Mouse (Mus musculus) MEL (cell line): ENCODE measurements around the gene Rab10. TPM values are rescaled to one million over a fixed set of nuclear protein-coding genes. Genes with fewer than 3 reads are reported as not detected.

Experiments
- DNase-seq: peaks from one replicate; pipeline ENCODE4 v3.0.0; 2011; ENCODE audit warnings: low read depth, low spot score
- H3K27ac ChIP-seq: 2 replicates; pipeline ENCODE4 v1.5.1; 2012; ENCODE audit warnings: low read depth, mild to moderate bottlenecking, control low read depth, low read length, moderate library complexity; ENCODE audit not compliant: control insufficient read depth
- H3K27me3 ChIP-seq, 2 experiments: fragments of 150-350 bp in 1 of 2; sonication (generic) in 1 of 2; 2 replicates each; pipeline ENCODE4 v1.6.1; 2012; ENCODE audit warnings: low read length in 2 of 2, mild to moderate bottlenecking in 2 of 2, improper control_type of control experiment in 1 of 2, moderate library complexity in 1 of 2; ENCODE audit not compliant: insufficient read depth in 2 of 2, control insufficient read depth in 1 of 2
- H3K36me3 ChIP-seq, 2 experiments: 2 replicates each; pipeline ENCODE4 v1.6.1; 2012 to 2014; ENCODE audit warnings: low read length in 2 of 2, improper control_type of control experiment in 1 of 2, inconsistent platforms in 1 of 2, mild to moderate bottlenecking in 1 of 2; ENCODE audit not compliant: insufficient read depth in 2 of 2, control insufficient read depth in 1 of 2
- H3K4me1 ChIP-seq, 2 experiments: fragments of 150-350 bp in 1 of 2; sonication (generic) in 1 of 2; 2 replicates each; pipeline ENCODE4 v1.6.1; 2012; ENCODE audit warnings: low read length in 2 of 2, improper control_type of control experiment in 1 of 2, mild to moderate bottlenecking in 1 of 2; ENCODE audit not compliant: insufficient read depth in 2 of 2, control insufficient read depth in 1 of 2
- H3K4me3 ChIP-seq, 2 experiments: fragments of 150-350 bp in 1 of 2; sonication (generic) in 1 of 2; 2 replicates each; pipeline ENCODE4 v1.5.1; 2012; ENCODE audit warnings: low read depth in 2 of 2, low read length in 2 of 2, mild to moderate bottlenecking in 2 of 2, moderate library complexity in 2 of 2, control low read depth in 1 of 2, improper control_type of control experiment in 1 of 2; ENCODE audit not compliant: control insufficient read depth in 1 of 2, insufficient read depth in 1 of 2
- H3K79me2 ChIP-seq: 2 replicates; pipeline ENCODE4 v1.6.1; 2012; ENCODE audit warnings: mild to moderate bottlenecking, low read length, moderate library complexity; ENCODE audit not compliant: control insufficient read depth, poor library complexity, insufficient read depth
- H3K9ac ChIP-seq: 2 replicates; pipeline ENCODE4 v1.6.1; 2012; ENCODE audit warnings: low read depth, mild to moderate bottlenecking, control low read depth, low read length, moderate library complexity; ENCODE audit not compliant: control insufficient read depth, poor library complexity, severe bottlenecking
- H3K9me3 ChIP-seq: fragments of 150-350 bp; sonication (generic); replicated peaks from 2 replicates; pipeline ENCODE4 v1.6.1; 2012; ENCODE audit warnings: mild to moderate bottlenecking, low read length, improper control_type of control experiment, moderate library complexity; ENCODE audit not compliant: insufficient read depth
- BHLHE40 ChIP-seq: IDR thresholded peaks from 2 replicates; pipeline ENCODE4 v1.6.1; 2012; ENCODE audit warnings: low read depth, mild to moderate bottlenecking, inconsistent platforms, low read length, improper control_type of control experiment, borderline replicate concordance
- CHD1 ChIP-seq: IDR thresholded peaks from 2 replicates; pipeline ENCODE4 v1.6.1; 2012; ENCODE audit warnings: low read depth, mild to moderate bottlenecking, inconsistent platforms, low read length, improper control_type of control experiment
- CHD2 ChIP-seq: IDR thresholded peaks from 2 replicates; pipeline ENCODE4 v1.6.1; 2011; ENCODE audit warnings: low read length, improper control_type of control experiment
- EP300 ChIP-seq, 2 experiments: IDR thresholded peaks; 2 replicates each; pipeline ENCODE4 v1.6.1; 2011; ENCODE audit warnings: improper control_type of control experiment in 2 of 2, low read length in 2 of 2, low read depth in 1 of 2, mild to moderate bottlenecking in 1 of 2
- GABPA ChIP-seq: IDR thresholded peaks from 2 replicates; pipeline ENCODE4 v1.6.1; 2012; ENCODE audit warnings: low read depth, mild to moderate bottlenecking, inconsistent platforms, low read length, improper control_type of control experiment, moderate library complexity
- HCFC1 ChIP-seq: IDR thresholded peaks from 2 replicates; pipeline ENCODE4 v1.6.1; 2012; ENCODE audit warnings: low read depth, mild to moderate bottlenecking, inconsistent platforms, low read length, improper control_type of control experiment, moderate library complexity
- JUND ChIP-seq: IDR thresholded peaks from 2 replicates; pipeline ENCODE4 v1.6.1; 2011; ENCODE audit warnings: low read depth, mild to moderate bottlenecking, improper control_type of control experiment, low read length
- KAT2A ChIP-seq: conservative IDR thresholded peaks from 2 replicates; pipeline ENCODE4 v1.6.1; 2012; ENCODE audit warnings: low read depth, low read length, improper control_type of control experiment, inconsistent platforms
- MEF2A ChIP-seq: IDR thresholded peaks from 2 replicates; pipeline ENCODE4 v1.6.1; 2014; ENCODE audit warnings: low read depth, mild to moderate bottlenecking, inconsistent platforms, low read length, improper control_type of control experiment; ENCODE audit not compliant: poor library complexity, insufficient replicate concordance, severe bottlenecking; ENCODE audit errors: extremely low read depth
- MXI1 ChIP-seq: IDR thresholded peaks from 2 replicates; pipeline ENCODE4 v1.6.1; 2011; ENCODE audit warnings: mild to moderate bottlenecking, low read depth, low read length, improper control_type of control experiment
- TAL1 ChIP-seq: IDR thresholded peaks from 2 replicates; pipeline ENCODE4 v1.6.1; 2012; ENCODE audit warnings: mild to moderate bottlenecking, inconsistent platforms, low read length, moderate library complexity, mixed read lengths
- USF2 ChIP-seq, 2 experiments: IDR thresholded peaks; 2 replicates each; pipeline ENCODE4 v1.6.1; 2011 to 2012; ENCODE audit warnings: improper control_type of control experiment in 2 of 2, low read length in 2 of 2, borderline replicate concordance in 1 of 2, inconsistent platforms in 1 of 2, low read depth in 1 of 2, mild to moderate bottlenecking in 1 of 2; ENCODE audit not compliant: insufficient read depth in 1 of 2
- polyA plus RNA-seq, 2 experiments: library from polyadenylated mRNA; stranded (reverse) in 1 of 2; unstranded in 1 of 2; fragments of >175 nt in 1 of 2; fragments of >200 nt in 1 of 2; gene quantifications; 2 replicates each; pipeline versions ENCODE4 v1.2.1 to v1.2.4; 2012; ENCODE audit warnings: low replicate concordance in 2 of 2, low read depth in 1 of 2; ENCODE audit not compliant: insufficient read length in 2 of 2, insufficient read depth in 1 of 2, missing spikeins in 1 of 2
- total RNA-seq: library from RNA; depleted of rRNA; stranded (reverse); fragments of 300-350 nt; gene quantifications from 2 replicates; pipeline ENCODE4 v1.2.3, GENCODE M21; 2012

The Rab10 gene
- total and polyA plus RNA-seq, 3 experiments, result 41.3 to 71.8 (median 67.7) TPM

- H3K4me1 ChIP-seq, result no peaks in the 10 kb centered on the region
Observed at GRCm38 (mm10) chr12:3344155-3344554, 34.4 kb upstream of the Rab10 start.

GRCm38 (mm10) chr12:3338931-3339330 lies 29.2 kb upstream of the Rab10 start:
- Histone ChIP-seq H3K27ac (no peak overlapping the region), H3K9me3 (no peaks in the 10 kb centered on the region), H3K27me3 (no peaks in the 10 kb centered on the region), H3K36me3 (no peaks in the 10 kb centered on the region), H3K4me1 (no peaks in the 10 kb centered on the region), H3K4me3 (no peak overlapping the region), H3K79me2 (no peaks in the 10 kb centered on the region; the same call in 1 of the 2 replicates), H3K9ac (no peak overlapping the region)
- DNase-seq, result no peak
- TF ChIP-seq HCFC1 (no peak), MXI1 (no peak), CHD1 (no peak), MEF2A (no peak), TAL1 (no peak), CHD2 (no peak), USF2 (IDR thresholded peaks at IDR 0.05; ENCODE audit: borderline replicate concordance in 1 of 2, insufficient read depth in 1 of 2, low read depth in 1 of 2, low read length in 2 of 2) (no peak), GABPA (no peak), JUND (no peak), BHLHE40 (no peak)

More at GRCm38 (mm10) chr12:3344155-3344554, 34.4 kb upstream of the Rab10 start:
- Histone ChIP-seq H3K27ac (no peak overlapping the region), H3K9ac (no peak overlapping the region)
- no peak for DNase-seq
- TF ChIP-seq KAT2A, result no peak
- TF ChIP-seq EP300 (IDR thresholded peaks at IDR 0.05; ENCODE audit: low read depth in 1 of 2, low read length in 2 of 2), result no peak
- TF ChIP-seq BHLHE40, result no peak
- TF ChIP-seq, all 39 proteins: peak for 0
- no peaks in the 10 kb centered on the region for H3K27me3 ChIP-seq
- no peaks in the 10 kb centered on the region for H3K79me2 ChIP-seq
- no peaks in the 10 kb centered on the region for H3K9me3 ChIP-seq
- H3K36me3 ChIP-seq, result no peaks in the 10 kb centered on the region
- no peak overlapping the region for H3K4me3 ChIP-seq

- H3K27me3 ChIP-seq, result no peaks in the 10 kb centered on the region
- H3K9me3 ChIP-seq, result no peaks in the 10 kb centered on the region
- H3K9ac ChIP-seq, result no peak overlapping the region
- no peak for DNase-seq
- no peak overlapping the region for H3K27ac ChIP-seq
- peaks cover 7 to 13% of the 10 kb centered on the region in 2 experiments; a peak in 3 of 4 replicates for H3K4me1 ChIP-seq
- TF ChIP-seq KAT2A, result no peak
- no peak overlapping the region for H3K4me3 ChIP-seq
- peaks cover 0 to 6% of the 10 kb centered on the region in 2 experiments; a peak in 2 of 4 replicates for H3K36me3 ChIP-seq
- no peaks in the 10 kb centered on the region for H3K79me2 ChIP-seq
Observed at GRCm38 (mm10) chr12:3329677-3330076, 19.9 kb upstream of the Rab10 start.
